Mouse (Mus musculus) forebrain, embryonic 12.5 days (tissue): ENCODE data around the gene Ubqln4. TPM values are rescaled to one million over a fixed set of nuclear protein-coding genes. Genes with fewer than 3 reads are reported as not detected.

Source experiments
- ATAC-seq: fragments of 200-750 bp; cut with Nextera tagmentation; 2 replicates; pipeline ENCODE4 v1.8.0; 2017; ENCODE audit warnings: moderate TSS enrichment; ENCODE audit not compliant: low FRiP score
- H3K27ac ChIP-seq: fragments of 300-500 bp; sonication (generic); 2 replicates; pipeline ENCODE4 v1.5.1; 2016; ENCODE audit warnings: mild to moderate bottlenecking
- H3K27me3 ChIP-seq: fragments of 300-500 bp; sonication (generic); 2 replicates; pipeline ENCODE4 v1.6.1; 2016; ENCODE audit warnings: mild to moderate bottlenecking
- H3K36me3 ChIP-seq: fragments of 300-500 bp; sonication (generic); replicated peaks from 2 replicates; pipeline ENCODE4 v1.6.1; 2016; ENCODE audit warnings: mild to moderate bottlenecking
- H3K4me1 ChIP-seq: fragments of 300-500 bp; sonication (generic); 2 replicates; pipeline ENCODE4 v1.6.1; 2016
- H3K4me2 ChIP-seq: fragments of 300-500 bp; sonication (generic); 2 replicates; pipeline ENCODE4 v1.6.1; 2016; ENCODE audit warnings: mild to moderate bottlenecking, moderate library complexity
- H3K4me3 ChIP-seq: fragments of 300-500 bp; sonication (generic); replicated peaks from 2 replicates; pipeline ENCODE4 v1.5.1; 2016; ENCODE audit warnings: mild to moderate bottlenecking
- H3K9ac ChIP-seq: fragments of 300-500 bp; sonication (generic); 2 replicates; pipeline ENCODE4 v1.6.1; 2016; ENCODE audit warnings: mild to moderate bottlenecking
- H3K9me3 ChIP-seq: fragments of 300-500 bp; sonication (generic); 2 replicates; pipeline ENCODE4 v1.6.1; 2016
- WGBS: fragments of 180-500 bp; shearing (Covaris S2); methylation state at CpG from one replicate; pipeline ENCODE4 v1.1.7; 2016; 5-methylcytosine and 5-hydroxymethylcytosine counted together
- polyA plus RNA-seq: library from polyadenylated mRNA; unstranded; fragments of >200 nt; fragmentation: Nextera tagmentation; extraction: Ambion mirVana; gene quantifications from 2 replicates; pipeline ENCODE4 v1.2.1, GENCODE M21; 2016

The Ubqln4 gene
- polyA plus RNA-seq, 1 experiment from 2014 or later: 64.4 TPM

DNA sequence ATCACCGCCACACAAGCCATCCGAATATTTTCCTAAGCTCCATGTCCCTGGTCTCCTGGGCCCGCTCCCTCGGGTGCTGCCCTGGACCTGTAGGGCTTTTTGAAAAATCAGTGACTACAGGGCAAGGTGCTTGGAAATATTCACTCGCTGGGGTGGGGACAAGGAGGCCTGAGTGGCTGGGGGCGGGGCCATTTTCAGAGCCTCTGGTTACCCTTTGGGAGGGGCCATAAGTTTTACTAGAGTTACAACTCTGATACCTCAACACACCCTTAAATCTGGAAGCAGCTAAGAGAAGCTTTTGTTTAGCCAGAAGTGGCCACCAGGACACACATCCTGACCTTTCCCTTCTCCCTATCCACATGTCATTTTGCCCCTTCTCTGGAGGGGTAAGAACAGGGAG, 16.4 kb upstream of the Ubqln4 start:
- ATAC-seq: no peak
- Histone ChIP-seq H3K4me2 (peak overlapping the region; percentile 93), H3K9me3 (no peaks in the 10 kb centered on the region), H3K27me3 (no peaks in the 10 kb centered on the region), H3K36me3 (peaks cover 63% of the 10 kb centered on the region), H3K9ac (peak overlapping the region; percentile 99), H3K27ac (peak overlapping the region; percentile 99), H3K4me1 (peaks cover 78% of the 10 kb centered on the region), H3K4me3 (peak overlapping the region; percentile 93)
- WGBS: 51% methylated on average over 6 of the region's 6 CpGs

DNA sequence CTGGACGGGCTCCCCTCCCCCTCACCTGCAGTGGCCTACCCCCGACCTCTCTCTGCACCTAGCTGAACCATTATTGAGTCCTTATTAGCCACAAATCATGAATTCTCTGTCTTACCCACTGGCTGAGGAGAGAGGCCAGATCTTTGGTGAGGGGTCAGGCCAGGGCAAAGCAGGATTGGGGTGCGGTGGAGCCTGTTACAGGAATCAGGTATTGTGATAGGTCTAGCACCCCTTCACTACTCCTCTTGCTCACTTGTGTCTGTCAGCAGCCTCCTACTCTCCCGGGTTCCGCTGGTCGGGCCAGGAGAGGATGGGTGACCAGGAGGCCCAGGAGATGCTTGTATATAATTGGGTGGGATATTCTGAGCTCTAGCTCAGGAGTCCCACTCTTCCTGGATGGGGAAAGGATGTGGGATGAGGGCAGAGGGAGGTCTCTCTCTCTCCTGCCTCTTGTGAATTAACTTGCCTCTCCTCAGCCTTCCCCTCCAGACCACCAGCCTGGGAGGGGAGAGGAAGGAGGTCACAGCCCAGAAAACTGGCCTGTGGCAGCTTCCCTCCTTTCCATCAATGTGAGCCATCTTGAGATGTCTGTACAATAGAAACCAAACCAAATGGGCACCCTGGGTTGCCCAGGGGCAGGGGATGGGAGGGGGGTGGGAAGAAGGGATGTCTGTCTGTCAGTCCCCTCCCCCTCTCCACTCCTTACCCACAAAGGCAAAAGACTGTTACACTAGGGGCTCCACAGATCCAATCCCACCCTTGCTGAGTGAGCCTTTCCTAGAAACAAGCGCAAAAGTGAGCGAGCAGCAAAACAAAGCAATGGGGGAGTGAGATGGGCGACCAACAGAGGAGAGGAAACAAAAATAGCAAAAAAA, 15.1 kb upstream of the Ubqln4 start:
- Histone ChIP-seq H3K36me3 (peaks cover 63% of the 10 kb centered on the region), H3K27ac (peak overlapping the region; percentile 99), H3K27me3 (no peaks in the 10 kb centered on the region), H3K4me3 (peak overlapping the region; percentile 10; the same call in 1 of the 2 replicates), H3K9me3 (no peaks in the 10 kb centered on the region), H3K9ac (peak overlapping the region; percentile 99), H3K4me1 (peaks cover 78% of the 10 kb centered on the region), H3K4me2 (peak overlapping the region; percentile 93)
- ATAC-seq: peak; percentile 31; the same call in 1 of the 2 replicates
- WGBS: 2% methylated on average over 9 of the region's 9 CpGs

DNA sequence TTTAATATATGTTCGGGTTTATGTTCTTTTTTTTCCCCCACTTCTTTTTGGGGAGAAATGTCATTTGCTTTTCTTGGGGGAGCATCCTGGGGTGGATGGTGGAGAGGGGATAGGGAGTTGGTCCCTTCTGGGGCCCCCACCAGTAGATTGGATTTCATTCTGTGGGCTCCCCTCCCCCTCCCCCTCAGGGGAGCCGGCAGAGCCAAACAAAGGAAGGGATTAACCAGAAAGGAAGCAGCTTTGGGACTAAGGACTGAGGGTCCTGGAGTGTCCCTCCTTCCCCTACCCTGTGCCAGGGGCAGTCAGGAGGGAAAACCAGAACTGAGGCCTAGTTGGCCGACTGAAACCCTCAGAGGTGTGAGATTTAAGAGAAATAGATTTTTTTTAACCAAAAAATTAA, 14.2 kb upstream of the Ubqln4 start:
- Histone ChIP-seq H3K4me2 (peak overlapping the region; percentile 33; the same call in 1 of the 2 replicates), H3K4me1 (peaks cover 75% of the 10 kb centered on the region), H3K4me3 (0 out of 2 replicates have a peak overlapping the region, but pooled peaks have one; percentile 14), H3K36me3 (peaks cover 63% of the 10 kb centered on the region), H3K9ac (peak overlapping the region; percentile 48; the same call in 1 of the 2 replicates), H3K27ac (peak overlapping the region; percentile 70), H3K9me3 (no peaks in the 10 kb centered on the region), H3K27me3 (no peaks in the 10 kb centered on the region)
- peak; percentile 45 for ATAC-seq
- 0% methylated on average over 3 of the region's 3 CpGs for WGBS

DNA sequence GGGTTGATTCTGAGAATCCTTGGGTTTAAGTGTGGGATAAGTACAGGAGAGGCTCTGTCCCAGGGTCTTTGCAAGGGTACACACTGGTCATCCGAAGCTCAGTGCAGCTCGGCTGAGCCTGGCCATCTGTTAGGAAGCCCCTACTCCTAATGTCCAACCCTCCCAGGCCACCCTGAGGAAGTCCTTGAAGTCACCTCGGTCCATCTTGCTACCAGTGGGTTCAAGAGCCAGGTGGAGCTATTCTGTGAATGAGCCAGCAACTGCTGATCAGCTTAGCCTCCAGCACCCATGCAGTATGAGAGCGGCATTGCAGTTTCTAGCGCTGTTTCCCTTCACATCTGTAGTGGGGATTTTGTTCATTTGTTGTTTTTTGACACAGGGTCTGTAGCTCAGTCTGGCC, 13.5 kb upstream of the Ubqln4 start:
- Histone ChIP-seq H3K9ac (peak overlapping the region; percentile 40; the same call in 1 of the 2 replicates), H3K27me3 (no peaks in the 10 kb centered on the region), H3K4me1 (peaks cover 74% of the 10 kb centered on the region), H3K4me3 (no peak overlapping the region), H3K4me2 (peak overlapping the region; percentile 15; the same call in 1 of the 2 replicates), H3K36me3 (peaks cover 56% of the 10 kb centered on the region), H3K9me3 (no peaks in the 10 kb centered on the region), H3K27ac (peak overlapping the region; percentile 70)
- no peak for ATAC-seq
- 47% methylated on average over 5 of the region's 5 CpGs for WGBS

DNA sequence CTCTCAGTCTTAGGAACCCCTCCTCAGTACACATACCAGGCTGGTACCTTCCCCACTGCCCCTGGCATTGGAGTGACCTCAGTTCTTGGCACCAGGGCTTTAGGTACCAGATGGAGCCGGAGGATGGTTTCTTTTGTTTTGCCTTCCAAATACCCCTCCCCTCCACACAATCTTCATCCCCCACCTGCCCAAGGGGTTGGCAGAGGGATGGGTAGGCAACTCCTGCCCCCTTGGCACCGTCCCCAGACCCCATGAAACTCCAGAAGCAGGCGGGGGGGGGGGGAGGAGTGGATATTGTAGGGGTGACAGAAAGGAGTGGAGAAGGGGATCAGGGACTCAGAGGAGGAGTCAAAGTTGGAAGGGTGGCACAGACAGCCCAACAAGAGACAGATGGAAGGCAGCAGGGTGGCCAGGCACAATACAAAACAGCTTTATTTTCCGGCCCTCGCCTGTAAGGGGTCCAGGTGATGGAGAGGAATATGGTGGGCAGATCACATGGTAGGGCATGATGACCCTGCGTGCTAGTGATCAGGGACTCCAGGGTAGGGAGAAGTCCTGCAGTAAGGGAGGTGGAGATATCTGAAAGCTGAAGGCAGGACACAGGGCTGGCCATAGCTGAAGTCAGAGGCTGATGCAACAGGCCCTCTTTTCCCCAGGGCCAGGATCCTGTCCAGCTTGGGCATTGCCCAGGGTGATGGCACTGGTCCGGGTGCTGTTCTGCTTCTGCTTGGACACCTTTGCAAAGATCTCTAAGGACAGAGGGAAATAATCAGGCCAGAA, 11.7 kb upstream of the Ubqln4 start:
- Histone ChIP-seq H3K27ac (peak overlapping the region; percentile 78), H3K27me3 (no peaks in the 10 kb centered on the region), H3K36me3 (peaks cover 40% of the 10 kb centered on the region), H3K4me1 (peaks cover 59% of the 10 kb centered on the region), H3K4me2 (no peak overlapping the region), H3K9me3 (no peaks in the 10 kb centered on the region), H3K9ac (peak overlapping the region; percentile 30; the same call in 1 of the 2 replicates), H3K4me3 (no peak overlapping the region)
- no peak for ATAC-seq
- WGBS: 72% methylated on average over 7 of the region's 7 CpGs

DNA sequence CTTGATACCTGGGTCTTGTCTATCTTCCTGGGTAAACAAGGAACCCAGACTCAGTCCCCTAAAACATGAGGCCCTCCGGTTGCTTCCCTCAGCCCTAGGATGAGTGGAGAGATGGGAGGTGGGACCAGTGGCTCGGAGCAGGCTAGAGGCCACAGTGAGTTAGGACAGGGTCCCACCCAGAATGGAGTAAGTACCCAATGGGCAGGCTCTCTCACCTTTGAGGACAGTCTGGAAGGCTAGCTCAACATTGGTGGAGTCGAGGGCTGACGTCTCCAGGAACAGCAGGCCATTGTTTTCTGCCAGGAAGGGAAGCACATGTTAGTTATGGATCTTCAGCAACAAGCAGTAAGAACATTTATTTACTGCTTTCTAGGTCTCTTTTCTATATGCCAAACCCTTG, 11.1 kb upstream of the Ubqln4 start:
- Histone ChIP-seq H3K4me1 (peaks cover 52% of the 10 kb centered on the region), H3K4me2 (no peak overlapping the region), H3K9me3 (no peaks in the 10 kb centered on the region), H3K4me3 (no peak overlapping the region), H3K9ac (no peak overlapping the region), H3K27ac (peak overlapping the region; percentile 78), H3K36me3 (peaks cover 34% of the 10 kb centered on the region), H3K27me3 (no peaks in the 10 kb centered on the region)
- WGBS: 78% methylated on average over 4 of the region's 4 CpGs
- no peak for ATAC-seq

DNA sequence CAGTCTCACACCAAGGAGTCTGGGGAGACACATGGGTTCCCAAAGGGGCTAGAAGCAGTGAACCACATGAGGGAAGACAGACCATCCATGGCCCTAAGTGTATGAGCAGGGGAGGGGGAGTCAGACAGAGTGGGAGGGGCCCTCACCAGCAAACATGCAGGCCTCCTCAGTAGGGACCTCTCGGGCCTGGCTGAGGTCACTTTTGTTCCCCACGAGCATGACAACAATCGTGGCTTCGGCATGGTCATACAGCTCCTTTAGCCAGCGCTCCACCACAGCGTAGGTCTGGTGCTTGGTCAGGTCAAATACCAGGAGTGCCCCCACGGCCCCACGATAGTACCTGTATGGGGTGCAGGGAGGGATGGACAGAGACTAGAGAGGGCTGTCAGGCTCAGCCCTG, 10.4 kb upstream of the Ubqln4 start:
- peaks cover 27% of the 10 kb centered on the region for H3K36me3 ChIP-seq
- H3K27me3 ChIP-seq: no peaks in the 10 kb centered on the region
- peaks cover 45% of the 10 kb centered on the region for H3K4me1 ChIP-seq
- no peak overlapping the region for H3K4me2 ChIP-seq
- no peak overlapping the region for H3K4me3 ChIP-seq
- no peak overlapping the region for H3K9ac ChIP-seq
- ATAC-seq: no peak
- H3K27ac ChIP-seq: peak overlapping the region; percentile 46; the same call in 1 of the 2 replicates
- WGBS: 80% methylated on average over 8 of the region's 8 CpGs
- H3K9me3 ChIP-seq: no peaks in the 10 kb centered on the region

DNA sequence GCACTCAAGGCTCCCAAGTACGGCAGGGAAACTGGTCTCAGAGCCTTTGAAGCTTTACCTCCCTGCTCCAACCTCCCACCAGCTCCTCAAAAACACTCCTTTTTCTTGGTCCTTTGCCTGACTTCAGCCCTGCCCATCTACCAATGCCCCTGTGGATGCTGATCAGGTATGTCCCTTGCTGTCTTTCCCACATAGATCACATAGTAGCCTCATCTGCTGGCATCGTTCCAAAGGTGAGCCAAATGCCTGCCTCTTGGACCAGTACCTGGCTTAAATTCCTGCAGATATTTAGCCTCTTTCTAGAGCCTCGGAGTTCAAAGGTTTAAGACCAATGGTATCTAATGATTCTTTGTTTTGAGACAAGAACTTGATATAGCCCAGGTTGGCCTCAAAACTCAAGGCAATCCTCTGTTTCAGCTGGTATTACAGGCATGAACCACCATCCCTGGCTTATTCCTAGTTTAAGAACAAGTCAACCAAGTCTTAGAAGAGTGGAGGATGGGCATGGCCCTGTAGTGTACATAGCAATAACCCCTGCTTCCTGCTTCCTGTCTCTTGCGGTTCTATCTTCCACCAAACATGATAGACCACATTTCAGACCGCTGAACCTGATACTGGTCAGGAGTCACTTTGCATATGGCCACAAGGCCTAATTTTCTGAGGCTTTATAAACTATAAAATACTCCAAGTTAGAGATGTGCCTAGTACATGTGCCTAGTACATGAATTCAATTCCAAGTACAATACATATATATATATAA, 9.7 kb upstream of the Ubqln4 start:
- H3K27ac ChIP-seq: 0 out of 2 replicates have a peak overlapping the region, but pooled peaks have one; percentile 46
- peaks cover 20% of the 10 kb centered on the region for H3K36me3 ChIP-seq
- no peaks in the 10 kb centered on the region for H3K9me3 ChIP-seq
- ATAC-seq: no peak
- H3K4me1 ChIP-seq: peaks cover 39% of the 10 kb centered on the region
- WGBS: 75% methylated on average over 5 of the region's 5 CpGs
- H3K4me3 ChIP-seq: no peak overlapping the region
- H3K27me3 ChIP-seq: no peaks in the 10 kb centered on the region
- no peak overlapping the region for H3K9ac ChIP-seq
- no peak overlapping the region for H3K4me2 ChIP-seq

DNA sequence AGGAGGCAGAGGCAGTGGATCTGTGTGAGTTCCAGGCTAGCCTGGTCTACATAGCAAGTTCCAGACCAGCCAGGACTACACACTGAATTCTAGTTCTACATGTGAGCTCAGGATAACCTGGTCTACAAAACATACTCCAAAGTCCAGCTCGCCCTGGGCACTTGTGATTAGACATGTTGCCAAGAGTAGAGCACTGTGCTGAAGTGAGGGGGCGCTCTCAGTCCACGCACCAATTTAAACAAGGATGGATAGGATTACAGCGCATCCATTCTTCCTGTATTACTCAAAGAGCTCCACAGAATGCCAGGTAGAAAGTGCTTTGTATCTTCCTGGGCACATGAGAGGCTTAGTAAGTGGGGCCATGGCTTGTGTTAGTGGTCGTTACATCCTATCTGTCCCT, 9.0 kb upstream of the Ubqln4 start:
- no peak for ATAC-seq
- H3K4me1 ChIP-seq: peaks cover 34% of the 10 kb centered on the region
- H3K9me3 ChIP-seq: no peaks in the 10 kb centered on the region
- WGBS: 28% methylated on average over 5 of the region's 5 CpGs
- no peak overlapping the region for H3K27ac ChIP-seq
- no peak overlapping the region for H3K4me3 ChIP-seq
- H3K4me2 ChIP-seq: no peak overlapping the region
- peaks cover 19% of the 10 kb centered on the region for H3K36me3 ChIP-seq
- no peaks in the 10 kb centered on the region for H3K27me3 ChIP-seq
- H3K9ac ChIP-seq: no peak overlapping the region

DNA sequence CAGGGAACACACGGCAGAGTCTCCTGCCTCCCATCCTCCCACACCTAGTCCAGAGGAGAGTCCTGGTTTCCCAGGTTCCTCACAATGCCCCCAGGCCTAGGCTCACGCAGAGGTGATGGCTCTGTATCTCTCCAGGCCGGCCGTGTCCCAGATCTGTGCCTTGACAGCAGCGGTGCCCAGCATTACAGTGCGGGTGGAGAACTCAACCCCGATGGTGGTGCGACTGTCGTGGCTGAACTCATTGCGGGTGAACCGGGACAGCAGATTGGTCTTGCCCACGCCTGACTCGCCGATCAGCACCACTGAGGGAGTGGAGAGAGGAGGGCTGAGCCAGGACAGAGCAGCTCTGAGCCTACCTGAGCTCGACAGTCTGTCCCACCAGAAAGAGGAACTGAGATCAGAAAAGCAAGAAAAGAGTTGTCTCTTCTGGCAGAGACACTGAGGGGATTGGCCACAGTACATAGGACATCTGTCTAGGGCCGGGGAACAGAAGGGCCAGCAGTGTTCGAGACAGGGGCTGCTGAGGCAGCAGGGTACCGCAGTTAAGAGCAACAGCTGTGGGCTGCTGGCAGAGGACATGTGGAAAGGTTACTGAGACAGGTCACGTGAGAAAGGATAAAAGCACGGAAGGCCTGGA, 8.5 kb upstream of the Ubqln4 start:
- Histone ChIP-seq H3K4me1 (peaks cover 29% of the 10 kb centered on the region), H3K4me3 (no peak overlapping the region), H3K27ac (no peak overlapping the region), H3K36me3 (peaks cover 16% of the 10 kb centered on the region), H3K4me2 (no peak overlapping the region), H3K27me3 (no peaks in the 10 kb centered on the region), H3K9me3 (no peaks in the 10 kb centered on the region), H3K9ac (no peak overlapping the region)
- 71% methylated on average over 20 of the region's 20 CpGs for WGBS
- ATAC-seq: no peak

DNA sequence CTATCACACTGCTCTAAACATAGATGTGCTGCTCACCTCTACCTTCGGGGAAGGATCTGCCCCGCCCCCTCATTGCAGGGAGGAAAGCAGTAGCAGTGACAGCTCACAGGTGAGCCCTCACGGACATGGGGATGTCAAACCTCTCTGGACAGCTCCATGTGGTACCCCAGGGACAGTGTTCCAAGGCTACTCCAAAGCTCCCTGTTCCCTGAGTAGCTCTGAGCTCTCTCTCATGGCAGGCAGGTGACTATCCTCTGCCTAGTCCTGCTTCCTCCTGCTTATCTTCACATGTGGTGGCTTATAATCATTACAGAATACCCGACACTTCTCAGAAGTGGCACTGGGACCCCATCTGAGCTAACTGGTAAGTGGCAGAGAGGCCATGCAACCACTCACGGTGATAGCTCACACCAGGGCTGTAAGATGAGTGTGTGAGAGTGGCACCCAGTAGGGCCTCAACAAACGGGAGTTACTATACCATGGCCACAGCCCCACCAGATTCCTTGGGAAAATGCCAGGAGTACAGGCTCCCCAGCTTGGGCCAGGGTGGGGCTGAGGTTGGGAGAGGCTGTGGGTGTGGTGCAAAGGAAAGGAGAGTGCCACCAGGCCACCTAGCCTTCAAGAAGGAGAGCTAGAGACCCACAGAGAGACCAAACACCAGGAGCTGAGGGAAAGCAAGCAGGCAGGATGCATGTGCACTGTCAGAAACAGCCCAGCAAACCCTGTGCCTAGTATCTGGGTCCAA, 6.7 kb upstream of the Ubqln4 start:
- Histone ChIP-seq H3K9ac (no peak overlapping the region), H3K4me3 (no peak overlapping the region), H3K9me3 (no peaks in the 10 kb centered on the region), H3K4me1 (peaks cover 21% of the 10 kb centered on the region), H3K4me2 (no peak overlapping the region), H3K27ac (no peak overlapping the region), H3K36me3 (no peaks in the 10 kb centered on the region), H3K27me3 (no peaks in the 10 kb centered on the region)
- 82% methylated on average over 6 of the region's 6 CpGs for WGBS
- no peak for ATAC-seq
